Mouse (Mus musculus) adrenal gland, adult 2 months (tissue): ENCODE data around the gene Gm11549. TPM values are rescaled to one million over a fixed set of nuclear protein-coding genes. Genes with fewer than 3 reads are reported as not detected.

Experiments used
- DNase-seq: peaks from one replicate; pipeline ENCODE4 v3.0.0; 2021
- polyA plus RNA-seq: library from polyadenylated mRNA; depleted of rRNA; stranded (reverse); fragments of >200 nt; gene quantifications from 2 replicates; pipeline ENCODE4 v1.2.3, GENCODE M21; 2012
- total RNA-seq, 2 experiments: library from RNA; stranded (reverse); gene quantifications; 2 replicates each; pipeline ENCODE4 v1.2.3; 2021

Gm11549 gene
- total and polyA plus RNA-seq, 3 experiments: 0.12 to 0.52 TPM; not detected in 1

DNA sequence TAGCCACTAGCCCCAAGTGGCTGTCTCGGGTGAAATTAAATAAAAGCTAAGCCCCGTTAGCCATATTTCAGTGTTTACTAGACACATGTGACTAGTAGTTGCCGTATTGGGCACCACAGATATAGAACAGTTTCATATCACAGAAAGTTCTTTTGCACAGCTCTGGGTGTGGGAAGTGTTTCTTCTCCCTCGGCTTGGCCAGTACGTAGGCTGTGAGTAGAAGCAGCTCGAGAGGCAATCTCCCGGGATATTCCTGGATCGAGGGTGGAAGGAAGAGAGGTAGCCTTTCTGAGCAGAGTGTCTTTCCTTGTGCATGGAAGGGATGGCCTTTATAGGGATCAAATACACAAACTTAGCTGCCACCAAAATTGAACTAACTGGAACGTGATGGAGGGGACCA lies 5.4 kb downstream of the Gm11549 start:
- no peak for DNase-seq

DNA sequence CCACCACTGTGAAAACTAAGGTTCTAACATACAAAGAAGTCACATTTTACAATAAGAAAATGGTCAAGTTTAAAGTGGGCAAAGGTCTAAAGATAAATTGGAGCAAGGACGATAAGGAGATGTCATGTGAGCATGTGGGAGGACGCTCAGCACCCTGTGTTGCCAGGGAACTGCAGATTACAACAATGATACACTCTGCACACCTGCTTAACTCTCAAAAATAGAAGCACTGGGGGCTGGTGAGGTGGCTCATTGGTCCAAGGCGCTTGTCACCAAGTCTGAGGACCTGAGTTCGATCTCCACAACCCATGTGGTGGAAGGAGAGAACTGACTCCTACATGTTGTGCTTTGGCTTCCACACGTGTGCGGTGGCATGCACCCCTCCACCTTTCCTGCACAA lies 10.1 kb downstream of the Gm11549 start:
- no peak for DNase-seq

DNA sequence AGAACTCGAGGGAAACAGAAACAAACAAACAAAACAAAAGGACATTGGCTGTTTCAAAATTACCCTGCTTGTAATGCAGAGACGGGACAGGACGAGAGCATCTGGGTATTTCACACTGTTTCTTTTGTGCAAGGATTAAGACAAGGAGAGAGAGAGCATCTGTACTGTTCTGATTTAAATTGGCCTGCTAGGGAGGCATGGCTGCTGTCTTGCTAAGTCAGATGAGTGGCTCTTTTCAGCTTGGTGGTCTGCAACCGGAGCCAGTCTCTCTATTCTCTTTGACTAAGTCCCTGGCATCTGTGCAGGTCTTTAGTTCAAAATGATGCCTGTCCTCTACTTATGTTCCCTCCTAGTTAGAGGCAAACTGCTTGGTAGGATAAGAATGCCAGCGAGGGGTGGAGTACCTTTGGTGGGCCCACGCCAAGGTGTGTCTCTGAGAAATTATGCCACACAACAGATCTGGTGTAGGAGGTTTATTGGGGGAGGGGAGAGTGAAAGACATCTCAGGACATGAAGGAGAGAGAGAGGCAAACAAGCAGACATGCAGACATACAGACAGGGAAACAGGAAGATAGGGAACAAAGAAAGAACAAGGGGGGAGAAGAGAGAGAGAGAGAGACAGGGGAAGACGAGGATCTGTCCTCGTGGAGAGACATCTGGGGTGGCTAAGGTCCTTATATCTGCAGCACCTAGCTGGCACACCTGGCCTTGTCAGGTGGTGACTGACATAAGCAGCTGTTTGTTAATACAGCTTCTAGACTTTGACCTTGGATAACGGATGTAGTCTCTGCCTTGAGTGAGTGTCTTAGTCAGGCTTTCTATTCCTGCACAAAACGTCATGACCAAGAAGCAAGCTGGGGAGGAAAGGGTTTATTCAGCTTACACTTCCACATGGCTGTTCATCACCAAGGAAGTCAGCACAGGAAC lies 15.5 kb downstream of the Gm11549 start:
- no peak for DNase-seq

DNA sequence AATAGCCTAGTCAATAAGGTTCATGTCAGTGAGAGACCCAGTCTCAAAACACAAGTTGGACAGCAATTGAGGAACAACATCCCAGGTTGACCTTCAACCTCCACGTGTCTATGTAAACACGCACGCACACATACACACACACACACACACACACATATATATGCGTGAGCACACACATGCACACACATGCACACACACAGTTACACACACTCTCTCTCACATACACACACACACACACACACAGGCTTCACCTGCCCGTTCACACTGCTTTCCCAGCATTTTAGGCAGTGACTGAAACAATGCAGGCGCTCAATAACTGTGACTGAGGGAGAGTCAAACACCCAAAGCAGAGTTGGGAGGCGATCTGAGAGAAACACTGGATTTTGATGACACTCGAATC lies 16.3 kb downstream of the Gm11549 start:
- DNase-seq: no peak

DNA sequence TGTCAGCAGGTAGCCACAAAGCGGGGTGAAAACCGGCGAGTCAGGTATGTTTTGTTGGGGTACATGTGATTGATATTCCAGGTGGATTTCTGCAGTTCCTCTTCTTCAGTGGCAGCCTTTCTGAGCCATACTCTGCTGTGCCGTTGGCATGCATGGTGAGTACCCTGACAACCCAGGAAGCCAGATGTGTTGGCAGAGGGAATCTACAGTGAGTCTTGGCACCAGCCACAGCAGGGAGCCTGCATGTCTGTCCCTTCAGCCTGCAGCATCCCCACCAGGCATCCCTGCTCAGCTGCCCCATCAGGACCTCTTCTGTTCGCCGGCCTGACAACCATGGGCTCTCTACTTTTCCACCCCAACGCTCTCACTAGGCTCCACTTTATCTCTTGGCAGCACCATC lies 20.1 kb downstream of the Gm11549 start:
- no peak for DNase-seq

DNA sequence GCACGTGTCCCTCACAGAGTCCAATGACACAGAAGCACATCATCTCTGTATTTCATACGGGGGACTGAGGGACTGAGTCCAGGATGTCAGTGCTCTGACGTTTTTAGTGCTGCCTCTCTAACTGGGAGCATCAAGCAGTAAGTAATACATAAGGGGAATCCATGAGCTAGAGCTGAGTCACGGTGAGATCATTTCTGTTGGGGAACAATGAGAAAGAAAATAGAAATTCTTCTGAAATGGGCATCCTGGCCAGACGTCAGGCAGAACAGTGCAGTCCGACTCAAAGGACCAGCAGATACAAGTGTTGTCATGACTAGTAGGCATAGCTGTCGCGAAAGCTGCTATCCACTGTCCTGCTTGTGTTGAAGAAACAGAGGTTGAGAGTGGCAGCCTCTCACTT lies 20.6 kb downstream of the Gm11549 start:
- no peak for DNase-seq

DNA sequence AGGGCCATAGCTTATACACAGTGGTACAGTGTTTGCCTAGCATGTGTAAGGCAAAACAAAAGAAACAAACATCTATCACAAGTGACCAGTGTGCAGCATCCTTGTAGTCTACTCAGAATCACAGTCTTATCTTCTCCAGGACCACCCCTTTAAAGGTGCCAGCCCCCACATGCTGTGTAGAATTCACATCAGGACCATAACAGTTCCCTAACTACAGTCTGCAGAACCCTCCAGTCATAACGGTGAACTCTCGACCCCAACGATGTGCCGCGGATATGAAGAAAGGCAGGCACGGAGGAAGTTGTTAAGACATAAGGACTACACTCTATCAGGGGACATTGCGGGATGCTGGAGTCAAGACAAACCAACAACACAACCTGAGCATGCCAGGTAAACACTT lies 22.2 kb downstream of the Gm11549 start:
- no peak for DNase-seq

DNA sequence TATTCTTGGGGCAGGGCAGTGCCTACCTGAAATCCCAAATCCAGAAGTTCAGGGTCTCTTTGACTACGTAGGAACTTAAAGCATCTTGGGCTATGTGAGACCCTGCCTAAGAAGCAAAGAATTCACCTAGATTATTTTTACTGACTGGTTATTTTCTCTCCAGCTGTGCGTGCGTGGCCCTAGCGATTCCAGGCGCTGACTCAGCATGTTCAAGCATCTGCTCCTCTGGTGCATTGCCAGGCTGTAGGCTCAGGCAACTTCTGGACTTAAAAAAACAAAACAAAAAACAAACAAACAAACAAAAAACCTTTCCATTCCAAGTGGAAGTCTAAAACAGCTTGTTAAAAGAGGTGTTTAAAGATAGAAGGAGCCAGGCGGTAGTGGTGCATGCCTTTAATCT lies 23.4 kb downstream of the Gm11549 start:
- no peak for DNase-seq

DNA sequence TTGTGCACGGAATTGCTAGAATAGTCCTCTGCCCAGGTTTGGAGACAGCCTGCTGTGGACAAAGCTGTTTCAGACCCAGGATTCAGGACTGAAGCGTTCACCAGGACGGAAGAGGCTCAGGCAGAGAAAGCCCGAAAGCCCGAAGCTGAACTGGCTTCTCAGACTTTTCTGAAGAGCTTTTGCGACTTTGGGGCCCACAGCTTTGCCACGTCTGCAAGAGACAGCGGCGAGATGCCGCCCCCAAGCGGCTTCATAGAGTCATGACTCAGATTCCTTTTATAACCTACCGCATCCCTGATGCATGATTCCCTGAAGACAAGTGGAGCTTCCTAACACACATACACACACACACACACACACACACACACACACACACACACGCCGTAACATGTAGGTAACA lies 24.9 kb downstream of the Gm11549 start:
- peak; percentile 72 for DNase-seq

DNA sequence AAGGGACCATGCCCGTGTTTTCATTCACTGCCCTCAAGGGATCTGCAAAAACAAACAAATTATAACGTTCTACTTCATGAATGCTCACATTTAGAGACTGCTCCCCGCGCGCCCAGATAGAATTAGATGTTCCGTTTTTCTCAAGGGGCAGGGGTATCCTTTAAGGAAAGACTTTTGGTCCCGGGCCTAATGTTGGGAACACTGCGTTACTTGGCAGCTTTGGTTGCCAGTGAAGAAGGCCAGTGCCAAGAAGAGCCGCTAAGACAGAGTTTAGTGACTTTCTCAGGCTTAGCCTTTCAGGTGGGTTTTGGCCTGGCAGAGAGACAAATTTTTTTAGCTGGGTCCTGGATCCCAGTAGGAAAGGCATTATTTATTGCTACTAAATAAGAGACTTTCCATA lies 25.3 kb downstream of the Gm11549 start:
- no peak for DNase-seq

DNA sequence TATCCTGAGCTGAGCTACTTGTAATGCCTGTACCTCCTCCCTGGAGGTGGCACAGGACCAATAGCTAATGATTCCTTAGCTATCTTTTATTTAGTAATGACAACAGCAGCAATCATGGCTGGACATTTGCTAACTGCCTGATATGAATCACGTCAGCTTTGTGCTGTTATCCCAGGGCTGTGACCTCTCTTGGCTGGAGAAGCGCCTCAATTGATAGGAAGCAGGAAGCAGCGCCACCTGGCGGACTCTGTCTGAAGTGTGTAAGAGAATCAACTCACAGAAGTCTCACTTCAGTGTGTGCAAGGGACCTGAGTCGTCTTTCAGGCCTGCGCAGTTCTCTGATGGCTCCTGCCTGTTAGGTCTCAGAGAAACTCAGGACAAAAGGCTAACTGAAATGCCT lies 26.2 kb downstream of the Gm11549 start:
- peak; percentile 91 for DNase-seq

DNA sequence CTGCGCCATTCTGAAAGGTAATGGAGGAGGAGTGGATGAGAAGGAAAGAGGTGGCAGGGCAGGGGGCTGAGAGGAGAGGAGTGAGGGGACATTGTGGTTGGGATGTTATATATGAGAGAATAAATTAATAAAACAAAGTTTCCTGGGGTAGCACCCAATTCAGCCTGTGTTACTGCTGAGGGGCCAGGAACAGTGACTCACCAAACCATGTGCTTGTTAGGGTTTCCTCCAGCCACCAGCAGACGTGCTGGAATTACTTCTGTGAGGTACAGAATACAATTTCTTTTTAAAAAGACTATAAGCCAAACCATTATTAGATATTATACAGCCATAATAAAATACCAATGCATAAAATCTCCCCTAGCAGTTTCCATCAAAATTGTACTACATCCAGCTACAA lies 27.0 kb downstream of the Gm11549 start:
- DNase-seq: no peak

DNA sequence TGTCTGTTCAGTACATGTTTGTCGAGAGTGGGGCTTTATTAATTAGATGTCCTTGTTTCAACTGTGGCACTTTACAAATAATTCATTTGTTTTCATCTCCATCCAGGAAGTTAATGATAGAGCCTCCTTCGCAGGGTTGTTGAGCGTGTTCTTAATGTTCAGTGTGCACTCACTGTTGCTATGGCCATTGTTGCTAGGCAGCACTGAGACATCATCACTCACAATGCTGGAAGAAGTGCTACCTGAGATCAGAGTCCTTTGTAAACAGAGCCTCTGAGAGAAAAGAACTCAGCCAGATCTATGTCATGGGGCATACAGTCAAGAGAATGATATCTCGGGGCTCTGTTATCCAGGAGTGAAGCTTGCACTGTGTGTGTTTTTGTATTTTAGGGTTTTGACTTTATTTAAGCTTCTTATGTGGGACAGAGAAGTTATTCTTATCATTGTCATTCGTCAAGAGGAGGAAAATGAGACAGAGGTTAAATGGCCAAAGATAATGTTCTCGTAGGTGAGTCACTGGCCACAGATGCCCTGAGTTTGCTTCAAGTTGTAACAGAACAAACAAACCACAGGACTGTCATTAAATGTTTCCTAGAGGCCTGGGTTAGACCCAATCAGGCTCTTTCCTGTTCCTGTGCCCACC lies 27.9 kb downstream of the Gm11549 start:
- no peak for DNase-seq

DNA sequence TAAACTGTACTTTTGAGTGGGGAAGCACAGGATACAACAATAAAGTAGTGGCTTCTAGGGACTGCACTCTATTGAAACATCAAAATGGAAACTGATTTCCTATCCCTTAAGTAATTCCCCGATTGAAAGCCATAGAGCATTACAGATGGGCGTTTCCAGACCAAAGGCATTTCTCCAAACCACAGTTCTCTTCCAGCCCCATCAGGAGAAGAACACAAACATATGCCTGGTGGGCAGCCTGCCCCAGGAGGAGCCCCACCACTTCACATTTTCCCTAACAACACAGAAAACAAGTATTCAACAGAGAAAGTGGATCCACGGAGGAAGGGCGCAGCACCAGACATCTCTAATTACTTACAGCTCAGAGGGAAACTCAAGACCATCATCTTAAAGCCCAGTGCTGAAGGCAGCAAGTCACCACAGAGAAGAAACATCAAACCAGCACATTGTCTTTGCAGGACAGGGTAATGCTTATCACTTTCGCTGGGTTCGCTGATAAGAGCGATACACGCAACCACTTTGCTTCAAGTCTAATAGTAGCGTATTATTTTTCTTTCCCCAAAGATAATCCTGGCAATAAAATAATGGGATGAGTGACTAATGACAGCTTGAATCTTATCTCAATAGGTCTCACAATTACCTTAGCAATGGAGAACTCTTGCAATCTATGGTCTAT lies 28.8 kb downstream of the Gm11549 start:
- no peak for DNase-seq

DNA sequence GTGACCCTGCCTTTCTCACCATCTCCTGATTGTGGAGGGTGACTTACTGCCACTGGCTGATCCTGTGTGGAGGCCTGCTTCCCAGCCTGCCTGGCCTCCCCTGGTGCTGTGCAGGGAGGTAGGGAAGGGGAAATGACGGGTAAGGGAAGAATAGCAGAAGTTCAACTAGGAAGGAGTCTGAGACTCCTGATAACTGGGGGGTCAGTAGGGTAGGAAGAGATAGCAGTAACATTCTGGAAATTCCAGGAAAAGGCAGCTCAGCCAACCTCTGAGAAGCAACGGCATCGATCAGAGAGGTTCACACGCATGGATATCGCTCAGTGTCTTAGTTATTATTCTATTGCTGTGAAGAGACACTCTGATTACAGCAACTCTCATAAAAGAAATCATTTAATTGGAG lies 30.1 kb downstream of the Gm11549 start:
- DNase-seq: no peak

DNA sequence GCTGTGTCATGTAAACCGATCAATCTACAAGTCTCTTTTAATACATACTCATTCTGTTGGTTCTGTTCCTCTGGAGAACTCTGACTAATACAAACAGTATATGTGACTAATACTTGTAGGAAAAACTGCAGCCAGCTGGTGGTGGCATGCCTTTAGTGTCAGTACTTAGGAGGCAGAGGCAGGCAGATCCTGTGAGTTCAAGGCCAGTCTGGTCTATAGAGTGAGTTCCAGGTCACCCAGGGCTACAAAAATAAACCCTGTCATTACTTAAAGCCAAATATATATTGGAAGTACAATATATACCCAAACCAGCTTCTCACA lies 32.1 kb downstream of the Gm11549 start:
- no peak for DNase-seq

DNA sequence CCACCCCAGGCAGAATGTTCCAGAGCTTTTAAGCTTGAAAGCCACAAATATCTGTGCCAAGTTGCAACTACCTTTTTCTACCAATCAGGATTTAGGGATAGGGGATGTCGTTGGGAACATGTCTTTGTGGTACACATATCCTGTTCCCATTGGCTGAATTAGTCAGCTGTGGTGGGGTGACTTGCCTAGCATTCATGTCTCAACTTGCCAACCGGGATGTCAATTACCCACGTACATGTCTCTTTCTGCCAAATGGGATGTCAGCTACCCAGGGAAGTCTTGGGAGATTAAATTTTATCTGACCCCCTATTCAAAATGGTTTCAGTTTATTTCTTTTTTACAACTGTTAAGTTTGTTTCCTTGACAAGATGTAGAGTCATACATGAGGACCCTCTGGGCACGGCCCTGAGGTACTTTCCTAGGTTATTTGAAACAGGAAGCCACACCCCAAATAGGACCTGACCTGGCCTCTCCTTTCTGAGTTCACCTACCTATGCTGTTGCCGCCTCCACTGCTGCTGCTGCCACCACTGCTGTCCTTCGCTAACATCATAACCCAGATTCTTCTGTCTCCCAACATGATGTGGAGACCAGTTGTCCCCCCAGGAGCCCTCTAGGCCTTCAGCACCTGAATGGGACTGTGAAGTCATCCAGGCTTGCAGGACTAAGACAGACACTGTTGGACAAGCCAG lies 32.6 kb downstream of the Gm11549 start:
- no peak for DNase-seq

DNA sequence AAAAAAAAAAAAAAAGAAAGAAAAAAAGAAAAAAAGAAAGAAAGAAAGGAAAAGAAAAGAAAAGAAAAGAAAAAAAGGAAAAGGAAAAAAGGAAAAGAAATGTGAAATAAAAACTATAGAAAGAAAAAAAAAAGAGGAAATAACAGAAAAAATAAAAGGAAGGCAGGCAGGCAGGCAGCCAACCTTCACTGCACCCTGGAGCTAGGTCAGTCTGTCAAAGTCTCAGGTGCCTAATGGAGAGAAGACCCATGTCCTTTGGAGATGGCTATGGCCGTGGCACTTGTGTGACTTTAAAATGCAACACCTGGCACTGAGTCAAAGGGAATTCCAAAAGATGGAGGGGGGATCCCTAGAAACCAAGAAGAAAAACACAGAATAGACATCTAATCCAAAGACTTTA lies 33.2 kb downstream of the Gm11549 start:
- DNase-seq: no peak

DNA sequence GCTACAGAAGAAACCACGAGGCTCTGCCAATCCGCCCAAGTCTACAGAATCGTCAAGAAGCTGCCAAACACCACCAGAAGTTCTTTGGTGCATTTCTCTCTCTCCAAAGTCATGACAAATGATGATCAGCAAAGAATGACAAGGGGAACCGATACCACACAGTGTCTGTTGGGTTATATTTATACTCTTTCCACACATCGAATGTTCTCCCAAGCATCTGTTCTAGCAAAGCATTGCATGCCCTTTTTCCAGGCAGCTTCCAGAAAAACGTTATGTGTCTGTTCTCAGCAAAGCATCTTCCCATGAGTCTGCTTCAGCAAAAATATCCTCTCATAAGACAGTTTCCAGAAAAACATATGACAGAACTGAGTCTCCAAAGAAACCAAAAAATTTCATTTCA lies 34.7 kb downstream of the Gm11549 start:
- DNase-seq: no peak

DNA sequence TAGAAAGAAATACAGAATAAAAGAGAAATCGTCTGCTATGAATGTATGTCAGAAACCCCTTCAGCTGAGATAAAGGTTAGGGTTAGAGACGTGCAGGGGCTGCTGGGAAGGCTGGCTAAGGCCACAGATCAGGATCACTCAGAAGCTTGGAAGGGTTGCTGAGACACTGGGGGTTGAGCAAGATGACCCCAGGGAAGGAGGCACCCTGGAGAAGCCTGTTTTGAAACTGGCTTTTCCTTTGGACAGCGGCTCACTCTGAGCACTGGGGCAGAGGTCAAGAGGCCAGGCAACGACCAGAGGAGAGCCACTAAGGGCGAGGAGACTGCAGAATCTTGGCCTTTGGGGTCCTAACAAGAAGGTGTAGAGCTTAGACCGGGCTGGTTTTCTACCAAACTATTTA lies 35.4 kb downstream of the Gm11549 start:
- peak; percentile 50 for DNase-seq

DNA sequence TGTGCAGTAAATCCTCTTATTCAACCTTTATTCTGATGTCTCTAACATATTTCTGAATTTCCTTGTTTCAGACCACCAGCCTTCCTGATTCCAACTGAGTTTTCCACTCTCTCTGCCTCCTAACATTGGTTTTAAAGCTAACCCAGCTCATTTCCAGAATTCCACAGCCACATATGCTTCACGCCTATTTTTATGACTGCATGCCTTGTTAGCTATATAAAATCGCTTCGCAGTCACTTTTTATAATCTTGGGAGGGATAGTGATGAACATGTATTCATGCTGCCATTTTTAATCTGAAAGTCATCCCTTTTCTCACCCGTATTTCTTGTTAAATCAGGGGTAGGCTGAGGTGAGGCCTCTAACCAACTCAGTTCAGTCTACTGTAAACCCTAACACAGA lies 37.3 kb downstream of the Gm11549 start:
- no peak for DNase-seq

DNA sequence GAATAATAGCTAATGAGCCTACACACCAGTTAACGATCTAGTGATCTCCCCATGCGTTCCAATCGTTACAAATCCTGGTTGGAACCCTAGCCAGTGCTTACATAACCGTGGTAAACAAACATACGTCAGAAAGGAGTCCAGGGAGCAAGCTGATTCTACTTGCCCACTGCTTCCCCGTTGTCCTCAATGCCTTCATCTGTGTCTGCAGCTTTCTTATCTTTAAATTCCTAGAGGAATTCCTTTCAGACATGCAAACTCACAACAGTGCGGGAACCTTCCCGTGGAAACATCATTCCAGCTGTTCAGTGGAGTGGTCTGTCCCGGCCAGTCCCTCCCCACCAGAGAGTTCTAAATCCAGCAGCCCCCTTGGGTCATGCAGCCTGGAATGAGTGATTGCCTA lies 38.7 kb downstream of the Gm11549 start:
- DNase-seq: no peak

DNA sequence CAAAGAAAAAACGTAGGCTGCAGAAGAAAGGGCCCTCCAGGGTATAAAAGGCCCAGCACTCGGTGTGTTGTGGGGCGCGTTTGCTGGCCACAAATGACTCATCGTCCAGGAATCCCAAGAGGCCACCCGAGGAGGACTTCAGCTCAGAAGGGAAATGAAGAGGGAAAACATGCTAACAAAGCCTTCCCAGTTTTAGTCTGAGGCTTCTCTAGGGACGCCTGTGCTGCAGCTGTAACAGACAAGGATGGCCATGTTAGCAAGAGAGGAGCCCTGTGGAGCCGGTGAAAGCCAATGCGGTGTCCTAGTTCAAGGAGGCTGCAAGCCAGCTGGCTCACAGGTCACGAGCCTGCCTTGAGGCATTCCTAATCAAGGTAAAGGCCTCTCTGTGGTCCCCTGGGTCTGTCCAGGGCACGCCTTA lies 39.8 kb downstream of the Gm11549 start:
- peak; percentile 84 for DNase-seq
